Mouse (Mus musculus): ENCODE results near the gene Daam2. TPM values are rescaled to one million over a fixed set of nuclear protein-coding genes. Genes with fewer than 3 reads are reported as not detected.

Gene Daam2
- polyA plus RNA-seq, 1 experiment from 2014 or later = 2.6 TPM

DNA sequence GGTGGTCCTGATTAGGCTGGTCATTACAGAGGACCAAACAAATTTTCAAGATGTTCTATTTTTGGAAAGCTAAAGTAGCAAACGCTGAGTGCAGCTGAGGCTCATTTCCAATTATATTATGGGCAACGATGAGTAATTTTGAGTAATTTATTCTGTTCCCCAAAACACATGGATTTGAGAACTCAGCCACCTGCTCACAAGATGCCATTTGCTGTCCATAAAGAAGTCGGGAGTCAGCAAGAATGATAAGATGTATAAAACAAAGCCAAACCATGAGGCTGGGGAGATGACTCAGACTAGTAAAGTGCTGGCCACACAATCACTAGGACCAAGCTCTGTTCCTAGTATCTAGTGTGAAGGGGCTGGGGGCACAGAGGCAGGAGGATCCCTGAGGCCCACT, 79.7 kb downstream of the Daam2 start:
- no peaks in the 10 kb centered on the region for H3K9me3 ChIP-seq (ENCODE audit: control insufficient read depth, low read length)
- H3K27ac ChIP-seq (ENCODE audit: low read depth, low read length) = no peak overlapping the region
- no peak overlapping the region for H3K4me2 ChIP-seq
- WGBS = 81% methylated on average over 3 of the region's 3 CpGs
- ATAC-seq (replicated peaks; ENCODE audit: low FRiP score) = no peak
- H3K9ac ChIP-seq (ENCODE audit: low read depth, low read length) = no peak overlapping the region
- H3K4me3 ChIP-seq (ENCODE audit: low read depth, low read length) = no peak overlapping the region
- H3K36me3 ChIP-seq (ENCODE audit: control insufficient read depth, insufficient read depth, low read length) = no peaks in the 10 kb centered on the region
- no peak for DNase-seq (ENCODE audit: low spot score)
- H3K4me1 ChIP-seq (replicated peaks; ENCODE audit: control insufficient read depth, insufficient read depth, low read length) = no peaks in the 10 kb centered on the region
- H3K27me3 ChIP-seq (replicated peaks; ENCODE audit: control insufficient read depth, insufficient read depth, low read length) = no peaks in the 10 kb centered on the region

DNA sequence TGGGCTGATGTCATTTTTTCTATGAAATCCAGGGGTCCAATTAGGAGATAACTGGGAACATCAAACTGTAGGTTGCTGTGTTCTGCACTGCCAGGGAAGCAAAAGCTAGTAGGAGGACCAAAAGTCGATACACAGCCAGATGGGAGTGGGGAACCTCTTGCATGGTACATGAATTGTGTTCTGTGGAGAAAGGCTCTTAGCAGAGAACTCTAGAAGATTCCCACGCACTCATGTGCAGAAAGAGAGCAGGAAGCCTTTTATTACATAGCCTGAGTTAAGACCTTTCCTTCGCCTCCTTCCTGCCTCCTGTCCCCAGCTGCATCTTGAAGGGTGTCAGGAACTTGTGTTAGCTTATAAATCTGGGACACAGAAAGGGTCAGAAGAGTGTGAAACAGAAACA, 82.3 kb downstream of the Daam2 start:
- DNase-seq (ENCODE audit: low spot score) = no peak
- no peak overlapping the region for H3K4me2 ChIP-seq
- no peak overlapping the region for H3K4me3 ChIP-seq (ENCODE audit: low read depth, low read length)
- H3K9me3 ChIP-seq (ENCODE audit: control insufficient read depth, low read length) = no peaks in the 10 kb centered on the region
- H3K27ac ChIP-seq (ENCODE audit: low read depth, low read length) = no peak overlapping the region
- no peaks in the 10 kb centered on the region for H3K27me3 ChIP-seq (replicated peaks; ENCODE audit: control insufficient read depth, insufficient read depth, low read length)
- WGBS = 68% methylated on average over 3 of the region's 3 CpGs
- H3K9ac ChIP-seq (ENCODE audit: low read depth, low read length) = no peak overlapping the region
- no peak for ATAC-seq (replicated peaks; ENCODE audit: low FRiP score)
- H3K4me1 ChIP-seq (replicated peaks; ENCODE audit: control insufficient read depth, insufficient read depth, low read length) = no peaks in the 10 kb centered on the region
- 0 out of 2 replicates have a peak, but pooled peaks cover 2% of the 10 kb centered on the region for H3K36me3 ChIP-seq (ENCODE audit: control insufficient read depth, insufficient read depth, low read length)

DNA sequence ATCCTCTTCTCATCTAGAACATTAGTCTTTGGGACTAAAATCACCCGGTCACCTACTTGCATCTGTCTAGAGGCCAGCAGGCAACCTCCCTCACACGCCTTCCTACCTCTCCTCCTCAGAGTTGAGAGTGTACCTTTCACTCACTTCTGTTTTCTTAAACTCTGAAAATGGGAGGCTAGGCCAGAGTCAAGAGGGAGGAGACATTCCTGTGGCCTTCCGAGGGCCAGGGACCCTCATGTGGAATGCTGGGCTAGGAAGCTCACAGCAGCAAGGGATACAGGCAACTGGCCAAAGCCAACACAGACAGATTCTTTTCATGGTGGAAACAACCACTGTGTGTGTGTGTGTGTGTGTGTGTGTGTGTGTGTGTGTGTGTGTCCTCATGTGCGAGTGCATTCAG, 86.8 kb downstream of the Daam2 start:
- Histone ChIP-seq H3K36me3 (ENCODE audit: control insufficient read depth, insufficient read depth, low read length) (0 out of 2 replicates have a peak, but pooled peaks cover 2% of the 10 kb centered on the region), H3K27me3 (replicated peaks; ENCODE audit: control insufficient read depth, insufficient read depth, low read length) (no peaks in the 10 kb centered on the region), H3K4me2 (no peak overlapping the region), H3K9me3 (ENCODE audit: control insufficient read depth, low read length) (no peaks in the 10 kb centered on the region), H3K27ac (ENCODE audit: low read depth, low read length) (no peak overlapping the region), H3K9ac (ENCODE audit: low read depth, low read length) (no peak overlapping the region), H3K4me1 (replicated peaks; ENCODE audit: control insufficient read depth, insufficient read depth, low read length) (no peaks in the 10 kb centered on the region), H3K4me3 (ENCODE audit: low read depth, low read length) (no peak overlapping the region)
- ATAC-seq (replicated peaks; ENCODE audit: low FRiP score) (no peak), DNase-seq (ENCODE audit: low spot score) (no peak)
- whole genome bisulfite sequencing = 75% methylated on average over 4 of the region's 4 CpGs

DNA sequence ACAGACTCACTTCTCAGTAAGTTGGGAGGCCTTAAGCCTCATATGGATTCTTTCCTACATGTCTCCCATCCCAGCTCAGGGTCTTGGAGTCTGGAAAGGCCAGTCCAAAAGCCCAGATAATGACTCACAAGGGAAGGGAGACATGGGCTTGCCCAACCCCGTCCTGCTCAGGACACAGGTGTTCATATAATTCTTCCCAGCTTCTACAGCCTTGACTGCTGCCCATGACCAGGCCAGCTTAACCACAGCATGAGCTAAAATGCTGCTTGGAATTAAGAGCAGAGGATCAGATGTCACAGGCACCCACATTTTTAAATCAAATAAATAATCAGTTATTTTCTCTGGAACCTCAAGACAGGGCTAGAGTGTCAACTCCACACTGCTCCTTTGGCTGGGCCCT, 89.0 kb downstream of the Daam2 start:
- H3K27me3 ChIP-seq (replicated peaks; ENCODE audit: control insufficient read depth, insufficient read depth, low read length) = no peaks in the 10 kb centered on the region
- 77% methylated on average over 1 of the region's 1 CpGs for WGBS
- no peak for ATAC-seq (replicated peaks; ENCODE audit: low FRiP score)

DNA sequence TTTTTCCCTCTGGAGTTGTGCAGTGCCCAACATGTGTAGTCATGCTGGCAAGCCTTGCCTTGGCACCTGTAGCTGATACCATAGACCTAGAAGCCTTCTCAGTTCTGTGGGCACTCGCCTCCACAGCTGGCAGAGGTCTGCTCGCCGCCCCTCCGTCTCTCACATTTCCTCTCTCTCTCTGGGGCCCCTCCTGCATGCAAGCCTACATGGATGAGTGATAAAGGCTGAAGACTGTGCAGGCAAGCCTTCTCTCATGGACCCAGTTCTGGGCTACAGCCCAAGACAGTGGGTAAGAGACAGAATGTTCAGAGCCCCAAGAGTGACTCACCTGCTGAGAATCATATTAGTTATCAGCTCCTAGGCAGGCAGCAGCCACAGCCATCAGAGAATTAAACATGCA, 90.1 kb downstream of the Daam2 start:
- Histone ChIP-seq H3K36me3 (ENCODE audit: control insufficient read depth, insufficient read depth, low read length) (0 out of 2 replicates have a peak, but pooled peaks cover under 1% of the 10 kb centered on the region), H3K4me1 (replicated peaks; ENCODE audit: control insufficient read depth, insufficient read depth, low read length) (no peaks in the 10 kb centered on the region), H3K27ac (ENCODE audit: low read depth, low read length) (no peak overlapping the region; the same call in 1 of the 2 replicates), H3K4me2 (no peak overlapping the region), H3K4me3 (ENCODE audit: low read depth, low read length) (no peak overlapping the region), H3K9me3 (ENCODE audit: control insufficient read depth, low read length) (no peaks in the 10 kb centered on the region), H3K27me3 (replicated peaks; ENCODE audit: control insufficient read depth, insufficient read depth, low read length) (no peaks in the 10 kb centered on the region), H3K9ac (ENCODE audit: low read depth, low read length) (no peak overlapping the region)
- 91% methylated on average over 4 of the region's 4 CpGs for WGBS
- DNase-seq (ENCODE audit: low spot score) = no peak
- no peak for ATAC-seq (replicated peaks; ENCODE audit: low FRiP score)

More for the DNA sequence above, 89.0 kb downstream of the Daam2 start:
- H3K27ac ChIP-seq (ENCODE audit: low read depth, low read length) = no peak overlapping the region
- DNase-seq (ENCODE audit: low spot score) = no peak
- no peak overlapping the region for H3K4me3 ChIP-seq (ENCODE audit: low read depth, low read length)
- no peak overlapping the region for H3K9ac ChIP-seq (ENCODE audit: low read depth, low read length)
- H3K9me3 ChIP-seq (ENCODE audit: control insufficient read depth, low read length) = no peaks in the 10 kb centered on the region
- H3K36me3 ChIP-seq (ENCODE audit: control insufficient read depth, insufficient read depth, low read length) = 0 out of 2 replicates have a peak, but pooled peaks cover 2% of the 10 kb centered on the region
- H3K4me1 ChIP-seq (replicated peaks; ENCODE audit: control insufficient read depth, insufficient read depth, low read length) = no peaks in the 10 kb centered on the region
- H3K4me2 ChIP-seq = no peak overlapping the region

DNA sequence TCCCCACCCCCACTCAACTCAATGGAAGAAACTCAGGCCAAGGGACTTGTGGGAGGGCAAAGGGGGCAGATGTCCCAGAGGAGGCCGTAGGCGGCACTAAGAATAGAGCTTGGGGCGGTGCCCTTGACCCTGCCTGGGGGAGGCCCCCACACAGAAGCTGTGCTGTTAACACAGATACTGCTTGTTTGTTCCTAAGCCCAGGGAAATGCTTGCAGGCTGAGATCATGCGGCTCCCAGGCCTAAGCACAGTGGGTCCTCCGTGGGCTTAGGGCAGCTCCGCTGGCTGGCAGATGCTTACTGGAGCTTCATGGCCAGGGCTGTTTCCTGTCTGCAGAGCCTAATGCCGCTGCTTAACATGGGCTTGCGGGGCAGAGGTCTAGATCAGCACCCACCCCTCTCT, 91.5 kb downstream of the Daam2 start:
- Histone ChIP-seq H3K4me3 (ENCODE audit: low read depth, low read length) (no peak overlapping the region), H3K9me3 (ENCODE audit: control insufficient read depth, low read length) (no peaks in the 10 kb centered on the region), H3K9ac (ENCODE audit: low read depth, low read length) (no peak overlapping the region), H3K36me3 (ENCODE audit: control insufficient read depth, insufficient read depth, low read length) (no peaks in the 10 kb centered on the region), H3K4me2 (no peak overlapping the region), H3K27ac (ENCODE audit: low read depth, low read length) (no peak overlapping the region), H3K4me1 (replicated peaks; ENCODE audit: control insufficient read depth, insufficient read depth, low read length) (no peaks in the 10 kb centered on the region), H3K27me3 (replicated peaks; ENCODE audit: control insufficient read depth, insufficient read depth, low read length) (no peaks in the 10 kb centered on the region)
- 48% methylated on average over 8 of the region's 8 CpGs for WGBS
- ATAC-seq (replicated peaks; ENCODE audit: low FRiP score) (no peak), DNase-seq (ENCODE audit: low spot score) (no peak)

DNA sequence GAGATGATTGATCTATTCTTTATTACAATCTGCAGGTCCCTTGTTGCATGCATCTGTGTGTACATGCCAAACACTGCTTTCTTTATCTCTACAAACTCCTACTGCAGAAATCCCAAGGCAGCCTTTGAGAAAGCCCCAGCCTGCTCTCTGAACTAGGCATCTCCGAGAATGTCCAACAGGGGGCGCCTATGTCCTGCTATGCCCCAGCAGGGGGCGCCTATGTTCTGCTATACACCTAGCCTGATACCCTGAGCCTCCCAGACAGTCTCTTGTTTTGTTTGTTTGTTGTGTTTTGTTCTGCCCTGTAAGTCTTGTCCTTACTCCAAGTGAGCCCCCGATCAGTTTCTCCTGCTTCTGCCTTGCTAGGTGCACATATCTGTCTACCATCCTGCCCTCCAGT, 95.9 kb downstream of the Daam2 start:
- DNase-seq (ENCODE audit: low spot score) (peak; percentile 53), ATAC-seq (replicated peaks; ENCODE audit: low FRiP score) (0 out of 2 replicates have a peak, but pooled peaks have one; percentile 27)
- no peak overlapping the region for H3K27ac ChIP-seq (ENCODE audit: low read depth, low read length)
- 35% methylated on average over 4 of the region's 4 CpGs for WGBS
- no peaks in the 10 kb centered on the region for H3K27me3 ChIP-seq (replicated peaks; ENCODE audit: control insufficient read depth, insufficient read depth, low read length)
- H3K9ac ChIP-seq (ENCODE audit: low read depth, low read length) = no peak overlapping the region
- H3K9me3 ChIP-seq (ENCODE audit: control insufficient read depth, low read length) = no peaks in the 10 kb centered on the region
- H3K4me1 ChIP-seq (replicated peaks; ENCODE audit: control insufficient read depth, insufficient read depth, low read length) = no peaks in the 10 kb centered on the region
- no peak overlapping the region for H3K4me3 ChIP-seq (ENCODE audit: low read depth, low read length)
- no peak overlapping the region for H3K4me2 ChIP-seq
- no peaks in the 10 kb centered on the region for H3K36me3 ChIP-seq (ENCODE audit: control insufficient read depth, insufficient read depth, low read length)

DNA sequence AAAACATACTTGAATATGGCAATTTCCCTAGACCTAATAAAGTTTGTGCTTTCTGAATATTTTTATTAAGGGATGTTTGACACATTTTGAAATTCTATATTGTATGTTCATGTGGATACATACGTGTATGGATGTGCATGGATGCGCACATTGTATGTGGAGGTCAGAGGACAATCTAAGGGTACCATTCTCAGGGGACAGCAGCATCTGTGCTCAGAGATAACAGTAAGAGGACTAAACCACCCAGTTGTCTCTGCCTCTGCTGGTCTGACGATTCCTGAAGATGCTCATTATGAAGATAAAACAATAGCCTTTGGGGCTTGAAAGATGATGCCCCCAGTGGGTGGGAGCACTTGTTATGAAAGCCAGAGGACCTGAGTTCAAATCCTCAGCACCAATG, 99.3 kb downstream of the Daam2 start:
- no peak overlapping the region for H3K4me3 ChIP-seq (ENCODE audit: low read depth, low read length)
- H3K36me3 ChIP-seq (ENCODE audit: control insufficient read depth, insufficient read depth, low read length) = no peaks in the 10 kb centered on the region
- no peaks in the 10 kb centered on the region for H3K27me3 ChIP-seq (replicated peaks; ENCODE audit: control insufficient read depth, insufficient read depth, low read length)
- H3K9ac ChIP-seq (ENCODE audit: low read depth, low read length) = no peak overlapping the region
- no peak overlapping the region for H3K4me2 ChIP-seq
- 69% methylated on average over 3 of the region's 3 CpGs for WGBS
- no peak overlapping the region for H3K27ac ChIP-seq (ENCODE audit: low read depth, low read length)
- DNase-seq (ENCODE audit: low spot score) (no peak), ATAC-seq (replicated peaks; ENCODE audit: low FRiP score) (peak; percentile 53; the same call in 1 of the 2 replicates)
- no peaks in the 10 kb centered on the region for H3K4me1 ChIP-seq (replicated peaks; ENCODE audit: control insufficient read depth, insufficient read depth, low read length)
- no peaks in the 10 kb centered on the region for H3K9me3 ChIP-seq (ENCODE audit: control insufficient read depth, low read length)

DNA sequence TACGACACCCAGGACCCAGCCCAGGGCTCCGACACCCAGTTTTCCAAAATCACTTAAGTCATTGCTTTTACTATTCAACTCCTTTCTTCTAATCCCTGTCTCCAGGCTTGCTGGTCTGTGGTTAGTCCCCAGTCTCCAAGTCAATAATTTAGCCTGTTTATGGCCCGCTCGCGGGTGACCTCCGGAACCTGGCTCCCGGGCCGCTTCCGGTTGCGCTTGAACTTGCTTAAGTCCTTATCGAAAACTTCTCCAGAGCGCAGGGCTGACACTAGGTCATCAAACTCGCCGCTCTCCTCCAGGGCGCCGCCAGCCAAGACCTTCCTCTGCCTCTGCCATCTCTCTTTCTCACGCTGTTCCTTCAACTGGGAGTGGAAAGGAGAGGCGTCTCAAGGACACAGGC, 105.8 kb downstream of the Daam2 start:
- no peaks in the 10 kb centered on the region for H3K4me1 ChIP-seq (replicated peaks; ENCODE audit: control insufficient read depth, insufficient read depth, low read length)
- WGBS = 90% methylated on average over 18 of the region's 18 CpGs
- no peaks in the 10 kb centered on the region for H3K9me3 ChIP-seq (ENCODE audit: control insufficient read depth, low read length)
- ATAC-seq (replicated peaks; ENCODE audit: low FRiP score) (no peak), DNase-seq (ENCODE audit: low spot score) (no peak)
- H3K36me3 ChIP-seq (ENCODE audit: control insufficient read depth, insufficient read depth, low read length) = peaks cover 11% of the 10 kb centered on the region
- H3K9ac ChIP-seq (ENCODE audit: low read depth, low read length) = no peak overlapping the region
- no peaks in the 10 kb centered on the region for H3K27me3 ChIP-seq (replicated peaks; ENCODE audit: control insufficient read depth, insufficient read depth, low read length)
- H3K4me2 ChIP-seq = no peak overlapping the region
- no peak overlapping the region for H3K4me3 ChIP-seq (ENCODE audit: low read depth, low read length)
- H3K27ac ChIP-seq (ENCODE audit: low read depth, low read length) = no peak overlapping the region

Measured in liver, embryonic 11.5 days (tissue).